Mouse (Mus musculus) liver, embryonic 13.5 days (tissue): Measurements from ENCODE around the gene Ebf3. TPM values are rescaled to one million over a fixed set of nuclear protein-coding genes. Genes with fewer than 3 reads are reported as not detected.

Experiments used
- ATAC-seq: fragments of 200-750 bp; cut with Nextera tagmentation; 2 replicates; pipeline ENCODE4 v1.8.0; 2017; ENCODE audit warnings: low read depth, mild to moderate bottlenecking, moderate number of reproducible peaks, moderate library complexity
- DNase-seq: peaks from one replicate; pipeline ENCODE4 v3.0.0; 2022
- H3K27ac ChIP-seq: fragments of 300-500 bp; sonication (generic); 2 replicates; pipeline ENCODE4 v1.5.1; 2015; ENCODE audit warnings: moderate library complexity, mild to moderate bottlenecking, inconsistent platforms
- H3K27me3 ChIP-seq: fragments of 300-500 bp; sonication (generic); 2 replicates; pipeline ENCODE4 v1.6.1; 2015; ENCODE audit warnings: mild to moderate bottlenecking, inconsistent platforms
- H3K36me3 ChIP-seq: fragments of 300-500 bp; sonication (generic); 2 replicates; pipeline ENCODE4 v1.6.1; 2015; ENCODE audit warnings: mild to moderate bottlenecking, inconsistent platforms
- H3K4me1 ChIP-seq: fragments of 300-500 bp; sonication (generic); replicated peaks from 2 replicates; pipeline ENCODE4 v1.6.1; 2015; ENCODE audit warnings: inconsistent platforms
- H3K4me2 ChIP-seq: fragments of 300-500 bp; sonication (generic); 2 replicates; pipeline ENCODE4 v1.6.1; 2015; ENCODE audit warnings: inconsistent platforms, mild to moderate bottlenecking, moderate library complexity
- H3K4me3 ChIP-seq: fragments of 300-500 bp; sonication (generic); replicated peaks from 2 replicates; pipeline ENCODE4 v1.5.1; 2015; ENCODE audit warnings: mild to moderate bottlenecking, inconsistent platforms
- H3K9ac ChIP-seq: fragments of 300-500 bp; sonication (generic); 2 replicates; pipeline ENCODE4 v1.6.1; 2015; ENCODE audit warnings: mild to moderate bottlenecking, inconsistent platforms
- H3K9me3 ChIP-seq: fragments of 300-500 bp; sonication (generic); replicated peaks from 2 replicates; pipeline ENCODE4 v1.6.1; 2016; ENCODE audit warnings: inconsistent platforms
- WGBS: fragments of 180-500 bp; shearing (Covaris S2); methylation state at CpG from one replicate; pipeline ENCODE4 v1.1.7; 2015; ENCODE audit not compliant: insufficient replicate concordance; 5-methylcytosine and 5-hydroxymethylcytosine counted together
- polyA plus RNA-seq: library from polyadenylated mRNA; unstranded; fragments of >200 nt; fragmentation: Nextera tagmentation; extraction: Ambion mirVana; gene quantifications from 2 replicates; pipeline ENCODE4 v1.2.1, GENCODE M21; 2015

The Ebf3 gene
- polyA plus RNA-seq, 1 experiment from 2014 or later = 0.02 TPM

DNA sequence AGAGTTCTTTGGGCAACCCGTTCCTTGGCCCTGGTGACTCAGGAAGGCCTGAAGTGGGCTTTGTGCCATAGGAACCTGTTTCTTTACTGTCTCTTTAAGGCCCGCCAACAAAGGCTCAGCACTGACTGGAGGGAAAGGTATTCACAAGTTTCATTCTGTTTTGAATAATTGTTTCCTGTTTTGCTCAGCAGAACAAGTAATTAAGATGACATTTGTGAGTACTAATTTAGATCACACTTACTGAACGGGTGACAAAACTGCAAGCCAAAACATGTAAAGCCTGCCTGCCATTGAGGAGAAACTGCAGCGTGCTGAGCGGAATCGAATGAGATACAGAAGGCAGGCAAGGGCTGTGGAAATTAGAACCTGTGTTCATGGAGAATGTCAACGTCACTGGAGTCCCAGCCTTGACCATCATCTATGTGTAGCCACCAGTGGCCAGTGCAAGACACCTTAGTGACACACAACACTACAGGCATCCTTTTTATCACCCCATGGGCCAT lies 121.4 kb downstream of the Ebf3 start:
- 76% methylated on average over 7 of the region's 7 CpGs for WGBS
- no peaks in the 10 kb centered on the region for H3K4me1 ChIP-seq
- no peak for ATAC-seq

GRCm38 (mm10) chr7:137191889-137192288 lies 122.4 kb downstream of the Ebf3 start:
- Histone ChIP-seq H3K4me1 (no peaks in the 10 kb centered on the region), H3K27me3 (no peaks in the 10 kb centered on the region), H3K4me2 (no peak overlapping the region), H3K9me3 (no peaks in the 10 kb centered on the region), H3K36me3 (no peaks in the 10 kb centered on the region), H3K27ac (no peak overlapping the region), H3K9ac (no peak overlapping the region), H3K4me3 (no peak overlapping the region)
- 58% methylated on average over 12 of the region's 12 CpGs for WGBS
- no peak for DNase-seq
- no peak for ATAC-seq

More for the DNA sequence above, 121.4 kb downstream of the Ebf3 start:
- H3K4me2 ChIP-seq = no peak overlapping the region
- H3K27me3 ChIP-seq = no peaks in the 10 kb centered on the region
- no peak overlapping the region for H3K27ac ChIP-seq
- H3K4me3 ChIP-seq = no peak overlapping the region
- DNase-seq = no peak
- H3K9ac ChIP-seq = no peak overlapping the region
- no peaks in the 10 kb centered on the region for H3K36me3 ChIP-seq
- H3K9me3 ChIP-seq = no peaks in the 10 kb centered on the region

DNA sequence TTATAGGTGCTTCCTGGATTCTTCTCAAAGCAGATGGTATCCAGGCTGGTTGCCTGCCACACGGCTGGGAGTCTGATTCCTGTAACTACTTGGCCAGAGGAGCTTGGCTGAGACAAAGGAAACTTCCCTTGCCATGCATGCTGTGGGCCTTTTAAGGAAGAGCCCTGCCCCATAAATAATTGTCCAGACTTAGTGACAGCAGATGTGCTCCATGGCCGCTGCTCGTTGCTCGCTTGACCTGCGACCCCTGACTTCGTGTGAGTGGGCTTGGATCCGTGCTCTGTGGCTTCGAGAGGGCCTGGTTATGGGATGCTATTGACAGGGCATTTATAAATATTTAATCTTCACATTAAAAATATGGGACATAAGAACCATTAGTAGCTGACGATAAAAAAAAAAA lies 142.0 kb downstream of the Ebf3 start:
- 62% methylated on average over 9 of the region's 9 CpGs for WGBS

GRCm38 (mm10) chr7:137159086-137159485 lies 155.2 kb downstream of the Ebf3 start:
- no peaks in the 10 kb centered on the region for H3K9me3 ChIP-seq
- H3K9ac ChIP-seq = no peak overlapping the region
- DNase-seq (no peak), ATAC-seq (no peak)
- no peaks in the 10 kb centered on the region for H3K36me3 ChIP-seq
- no peak overlapping the region for H3K4me2 ChIP-seq
- H3K27ac ChIP-seq = no peak overlapping the region
- H3K4me3 ChIP-seq = no peak overlapping the region
- no peaks in the 10 kb centered on the region for H3K4me1 ChIP-seq
- H3K27me3 ChIP-seq = no peaks in the 10 kb centered on the region

More for the DNA sequence above, 142.0 kb downstream of the Ebf3 start:
- no peak overlapping the region for H3K4me2 ChIP-seq
- H3K27me3 ChIP-seq = no peaks in the 10 kb centered on the region
- DNase-seq = no peak
- H3K27ac ChIP-seq = no peak overlapping the region
- no peaks in the 10 kb centered on the region for H3K4me1 ChIP-seq
- H3K9ac ChIP-seq = no peak overlapping the region
- H3K9me3 ChIP-seq = peaks cover 4% of the 10 kb centered on the region; the same call in 1 of the 2 replicates
- H3K36me3 ChIP-seq = no peaks in the 10 kb centered on the region
- no peak overlapping the region for H3K4me3 ChIP-seq
- no peak for ATAC-seq

- Histone ChIP-seq H3K27ac (no peak overlapping the region), H3K4me3 (no peak overlapping the region), H3K9me3 (no peaks in the 10 kb centered on the region), H3K27me3 (no peaks in the 10 kb centered on the region), H3K9ac (no peak overlapping the region), H3K4me2 (no peak overlapping the region), H3K36me3 (no peaks in the 10 kb centered on the region), H3K4me1 (no peaks in the 10 kb centered on the region)
- 44% methylated on average over 2 of the region's 2 CpGs for WGBS
- DNase-seq (no peak), ATAC-seq (no peak)
Measured at GRCm38 (mm10) chr7:137154623-137155022, 159.6 kb downstream of the Ebf3 start.

- no peak for ATAC-seq
- no peak for DNase-seq
- no peaks in the 10 kb centered on the region for H3K36me3 ChIP-seq
- no peak overlapping the region for H3K27ac ChIP-seq
- no peaks in the 10 kb centered on the region for H3K27me3 ChIP-seq
- no peaks in the 10 kb centered on the region for H3K9me3 ChIP-seq
- 76% methylated on average over 2 of the region's 2 CpGs for WGBS
- H3K4me2 ChIP-seq = no peak overlapping the region
- no peaks in the 10 kb centered on the region for H3K4me1 ChIP-seq
- no peak overlapping the region for H3K4me3 ChIP-seq
- H3K9ac ChIP-seq = no peak overlapping the region
Measured at GRCm38 (mm10) chr7:137151854-137152253, 162.4 kb downstream of the Ebf3 start.

DNA sequence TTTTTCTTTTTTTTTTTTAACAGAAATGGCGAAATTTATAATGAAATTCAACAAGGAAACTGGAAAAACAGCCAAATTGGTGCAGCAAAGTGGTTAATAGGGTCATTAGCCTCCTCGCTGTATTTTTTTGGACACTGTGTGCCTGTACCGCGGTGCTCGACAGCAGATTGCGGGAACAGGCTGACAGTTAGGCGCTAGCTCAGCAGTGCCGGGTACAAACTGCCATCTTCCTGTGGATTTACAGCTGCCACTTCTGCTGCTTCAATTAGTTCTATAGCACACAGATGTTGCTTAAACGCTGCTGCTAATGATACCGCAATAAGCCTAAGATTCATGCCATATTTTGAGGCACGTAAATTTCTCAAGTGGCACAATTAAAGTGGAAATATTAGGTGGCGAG lies 167.1 kb downstream of the Ebf3 start:
- no peaks in the 10 kb centered on the region for H3K27me3 ChIP-seq
- DNase-seq (no peak), ATAC-seq (no peak)
- H3K36me3 ChIP-seq = no peaks in the 10 kb centered on the region
- H3K9ac ChIP-seq = no peak overlapping the region
- H3K27ac ChIP-seq = no peak overlapping the region
- WGBS = 79% methylated on average over 12 of the region's 12 CpGs
- no peak overlapping the region for H3K4me2 ChIP-seq
- H3K9me3 ChIP-seq = no peaks in the 10 kb centered on the region
- H3K4me3 ChIP-seq = no peak overlapping the region
- H3K4me1 ChIP-seq = no peaks in the 10 kb centered on the region

Other genes with a start within 250 kb of the Ebf3 start
- 9.2 and 9.5 TPM in 2 replicates for gene 9430038I01Rik, start 96.3 kb upstream of the Ebf3 start, polyA plus RNA-seq
- 117 and 123 TPM in 2 replicates for gene Glrx3, start 123.2 kb upstream of the Ebf3 start, polyA plus RNA-seq